ENCODE assay signal across 24 mouse cellular contexts in genomic region chr13:118940786-118941185, GRCm38 (mm10).
DNase-seq lines count a peak whose midpoint lies in the region; ATAC-seq lines count a peak whose summit lies in the region.
"Had no signal": no experiment of that assay in that cellular context is flagged by ENCODE, and none has a peak within 500 bp of the region (broad histone marks: within the 10 kb centered on the region; RNA-seq: fewer than 3 reads in every experiment).

No protein-coding gene starts in this region.

- H3K9ac ChIP-seq in embryonic facial prominence, embryonic 14.5 days (ENCODE audit: low read depth, low read length), result no peak overlapping the region
- H3K9ac ChIP-seq: embryonic facial prominence, embryonic 13.5 days; heart, embryonic 13.5 days; hindbrain, embryonic 15.5 days; liver, embryonic 15.5 days; midbrain, embryonic 13.5 days had no signal

- no peaks in the 10 kb centered on the region for H3K4me1 ChIP-seq in embryonic facial prominence, embryonic 14.5 days (ENCODE audit: control insufficient read depth, insufficient read depth, low read length)
- H3K4me1 ChIP-seq in embryonic facial prominence, embryonic 10.5 days, result no peaks in the 10 kb centered on the region
- H3K4me1 ChIP-seq: embryonic facial prominence, embryonic 13.5 days; heart, embryonic 13.5 days; hindbrain, embryonic 15.5 days; liver, embryonic 15.5 days; megakaryocyte, embryonic 14.5 days; midbrain, embryonic 13.5 days had no signal

- no peak overlapping the region for H3K27ac ChIP-seq in embryonic facial prominence, embryonic 14.5 days (replicated peaks; ENCODE audit: low read depth, low read length)
- no peak overlapping the region for H3K27ac ChIP-seq in embryonic facial prominence, embryonic 10.5 days (replicated peaks)
- H3K27ac ChIP-seq: embryonic facial prominence, embryonic 13.5 days; heart, embryonic 13.5 days; hindbrain, embryonic 15.5 days; kidney, postnatal 0 days; liver, embryonic 15.5 days; midbrain, embryonic 13.5 days had no signal

- no peaks in the 10 kb centered on the region for H3K9me3 ChIP-seq in embryonic facial prominence, embryonic 14.5 days (ENCODE audit: control insufficient read depth, low read length)
- no peaks in the 10 kb centered on the region for H3K9me3 ChIP-seq in embryonic facial prominence, embryonic 10.5 days
- H3K9me3 ChIP-seq: embryonic facial prominence, embryonic 13.5 days; G1E; heart, embryonic 13.5 days; hindbrain, embryonic 15.5 days; liver, embryonic 15.5 days; midbrain, embryonic 13.5 days had no signal

- H3K36me3 ChIP-seq in embryonic facial prominence, embryonic 14.5 days (ENCODE audit: control insufficient read depth, insufficient read depth, low read length), result no peaks in the 10 kb centered on the region
- H3K36me3 ChIP-seq in embryonic facial prominence, embryonic 10.5 days (replicated peaks), result no peaks in the 10 kb centered on the region
- H3K36me3 ChIP-seq: embryonic facial prominence, embryonic 13.5 days; G1E; heart, embryonic 13.5 days; hindbrain, embryonic 15.5 days; liver, embryonic 15.5 days; midbrain, embryonic 13.5 days had no signal

- no peak overlapping the region for H3K4me3 ChIP-seq in embryonic facial prominence, embryonic 14.5 days (ENCODE audit: low read depth, low read length)
- H3K4me3 ChIP-seq in embryonic facial prominence, embryonic 10.5 days, result no peak overlapping the region
- H3K4me3 ChIP-seq: embryonic facial prominence, embryonic 13.5 days; heart, embryonic 13.5 days; hindbrain, embryonic 15.5 days; liver, embryonic 15.5 days; megakaryocyte, embryonic 14.5 days; midbrain, embryonic 13.5 days had no signal

- H3K4me2 ChIP-seq in embryonic facial prominence, embryonic 14.5 days (ENCODE audit: low read depth, low read length), result no peak overlapping the region
- H3K4me2 ChIP-seq: embryonic facial prominence, embryonic 13.5 days; heart, embryonic 13.5 days; hindbrain, embryonic 15.5 days; liver, embryonic 15.5 days; midbrain, embryonic 13.5 days had no signal

- H3K27me3 ChIP-seq in embryonic facial prominence, embryonic 14.5 days (replicated peaks; ENCODE audit: control insufficient read depth, insufficient read depth, low read length), result no peaks in the 10 kb centered on the region
- H3K27me3 ChIP-seq in embryonic facial prominence, embryonic 10.5 days (replicated peaks; ENCODE audit: low read depth, poor library complexity, severe bottlenecking), result no peaks in the 10 kb centered on the region
- H3K27me3 ChIP-seq: CH12.LX; embryonic facial prominence, embryonic 13.5 days; heart, embryonic 13.5 days; hindbrain, embryonic 15.5 days; liver, embryonic 15.5 days; megakaryocyte, embryonic 14.5 days; midbrain, embryonic 13.5 days had no signal

- 70% methylated on average over 3 of the region's 3 CpGs for WGBS in embryonic facial prominence, embryonic 14.5 days
- 90% methylated on average over 3 of the region's 3 CpGs for WGBS in embryonic facial prominence, embryonic 10.5 days

- ATAC-seq in embryonic facial prominence, embryonic 14.5 days (ENCODE audit: low read depth), result no peak
- ATAC-seq: forebrain, embryonic 16.5 days; midbrain, embryonic 13.5 days had no signal

- DNase-seq in embryonic facial prominence, embryonic 14.5 days (ENCODE audit: low spot score), result peak; percentile 47
- DNase-seq in embryonic facial prominence, embryonic 10.5 days (ENCODE audit: low spot score), result no peak
- DNase-seq in heart, adult 8-10 months (ENCODE audit: low spot score), result peak; percentile 47
- no peak for DNase-seq in heart, postnatal 4 days
- peak; percentile 88 for DNase-seq in NIH3T3 (ENCODE audit: low read depth)
- DNase-seq in heart, adult 9 months (ENCODE audit: low spot score in 2 of 2), result peak; percentile 58 to 70
- no peak for DNase-seq in cerebellum, adult 11-12 months
- no peak for DNase-seq in spleen, postnatal 4 days (ENCODE audit: low spot score in 2 of 2)
- DNase-seq: B cell, adult 2 months; cerebellum, adult 18-20 months; cerebellum, postnatal 14 days; kidney, adult 2 months; layer of hippocampus, adult 9-11 months; liver had no signal

Comparison
In these comparisons a context has a peak if more than half of its experiments do, and no peak if none do; other contexts are left out.
1. DNase-seq: peak in embryonic facial prominence, embryonic 14.5 days (single experiment), heart, adult 8-10 months (single experiment), NIH3T3 (single experiment) and heart, adult 9 months (2 of 2); none in embryonic facial prominence, embryonic 10.5 days (single experiment), heart, postnatal 4 days (single experiment), cerebellum, adult 11-12 months (single experiment) and spleen, postnatal 4 days (0 of 2).